7 mouse cellular contexts compared by ENCODE assay signal in the genomic region with DNA sequence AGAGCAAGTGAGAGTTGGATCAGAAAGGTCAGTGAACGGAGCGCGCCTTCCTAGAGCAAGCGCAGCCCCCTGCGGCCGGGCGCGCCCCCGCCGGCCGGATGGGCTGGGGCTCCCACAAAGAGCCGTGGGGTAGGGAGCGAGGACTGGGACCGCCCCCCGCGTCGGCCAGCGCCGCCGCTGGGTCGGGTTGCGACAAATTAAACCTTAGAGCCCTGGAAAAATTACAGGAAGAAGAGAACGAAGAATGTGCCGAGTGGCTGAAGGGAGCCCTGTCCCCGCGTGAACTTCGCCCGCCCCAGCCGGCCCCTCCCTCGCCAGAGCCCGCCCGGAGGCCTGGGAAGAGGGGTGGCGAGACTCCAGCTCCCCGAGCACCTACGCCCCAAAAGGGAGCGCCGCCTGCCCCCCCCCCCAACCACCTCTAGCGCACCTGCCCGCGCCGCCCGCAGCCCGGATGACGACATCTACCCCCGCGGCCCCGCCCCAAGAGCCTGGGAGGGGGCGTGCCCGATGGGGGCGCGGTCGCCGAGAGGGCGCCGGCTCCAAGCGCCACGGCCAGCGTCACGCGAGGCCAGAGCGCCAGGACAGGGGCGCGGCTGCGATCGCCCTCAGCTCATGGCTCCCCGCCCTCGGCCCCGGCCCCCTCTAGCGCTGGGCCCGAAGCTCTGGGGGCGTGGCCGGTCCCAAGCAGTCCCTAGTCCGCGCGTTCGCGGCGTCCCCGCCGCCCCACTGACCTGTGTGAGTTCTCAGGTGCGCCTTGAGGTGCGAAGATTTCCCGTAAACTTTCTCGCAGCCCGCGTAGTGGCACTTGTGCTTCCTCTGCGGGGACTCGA. TPM values are rescaled to one million over a fixed set of nuclear protein-coding genes. Genes with fewer than 3 reads are reported as not detected.
DNase-seq lines count a peak whose midpoint lies in the region; ATAC-seq and TF ChIP-seq lines count a peak whose summit lies in the region.

No protein-coding gene starts in this region.

- H3K9ac ChIP-seq in hindbrain, embryonic 16.5 days (ENCODE audit: low read depth, low read length) = peak overlapping the region; percentile 92
- H3K9ac ChIP-seq in limb, embryonic 12.5 days (replicated peaks) = peak overlapping the region; percentile 83
- peak overlapping the region; percentile 90 for H3K9ac ChIP-seq in midbrain, embryonic 13.5 days (replicated peaks)

- peak; percentile 22 for TF ChIP-seq CTCF in gastrocnemius, adult 2 months (IDR thresholded peaks at IDR 0.05)
- TF ChIP-seq CTCF in spleen, adult 2 months (IDR thresholded peaks at IDR 0.05; ENCODE audit: extremely low read depth, insufficient read depth, insufficient read length, insufficient replicate concordance) = no peak

- H3K27ac ChIP-seq in gastrocnemius, adult 2 months = peak overlapping the region; percentile 100
- peak overlapping the region; percentile 98 for H3K27ac ChIP-seq in hindbrain, embryonic 16.5 days (ENCODE audit: low read depth, low read length)
- peak overlapping the region; percentile 91 for H3K27ac ChIP-seq in limb, embryonic 12.5 days
- H3K27ac ChIP-seq in midbrain, embryonic 13.5 days = peak overlapping the region; percentile 96
- H3K27ac ChIP-seq in spleen, adult 2 months (ENCODE audit: insufficient read depth, low read length) = peak overlapping the region; percentile 99

- DNase-seq in cerebellum, adult 9-11 months = peak; percentile 88
- DNase-seq in gastrocnemius, adult 2 months = peak; percentile 95
- peak; percentile 77 to 90 for DNase-seq in spleen, adult 2 months (ENCODE audit: low read depth in 1 of 2, low spot score in 2 of 2)

- H3K9me3 ChIP-seq in hindbrain, embryonic 16.5 days (ENCODE audit: control insufficient read depth, low read length) = no peaks in the 10 kb centered on the region
- H3K9me3 ChIP-seq in limb, embryonic 12.5 days = no peaks in the 10 kb centered on the region
- H3K9me3 ChIP-seq in midbrain, embryonic 13.5 days = no peaks in the 10 kb centered on the region

- no peaks in the 10 kb centered on the region for H3K27me3 ChIP-seq in hindbrain, embryonic 16.5 days (replicated peaks; ENCODE audit: control insufficient read depth, insufficient read depth, low read length)
- H3K27me3 ChIP-seq in limb, embryonic 12.5 days = no peaks in the 10 kb centered on the region; the same call in 1 of the 2 replicates
- peaks cover 5% of the 10 kb centered on the region for H3K27me3 ChIP-seq in midbrain, embryonic 13.5 days
- H3K27me3 ChIP-seq in spleen, adult 2 months (ENCODE audit: control insufficient read depth, insufficient read depth, low read length) = no peaks in the 10 kb centered on the region

- H3K4me2 ChIP-seq in hindbrain, embryonic 16.5 days (ENCODE audit: low read length) = peak overlapping the region; percentile 80
- H3K4me2 ChIP-seq in limb, embryonic 12.5 days = peak overlapping the region; percentile 92
- H3K4me2 ChIP-seq in midbrain, embryonic 13.5 days (replicated peaks) = peak overlapping the region; percentile 93

- WGBS in hindbrain, embryonic 16.5 days = under 1% methylated on average over 62 of the region's 88 CpGs
- WGBS in limb, embryonic 12.5 days = under 1% methylated on average over 88 of the region's 88 CpGs
- WGBS in midbrain, embryonic 13.5 days = under 1% methylated on average over 76 of the region's 88 CpGs
- under 1% methylated on average over 82 of the region's 88 CpGs for WGBS in spleen, adult 2 months

- ATAC-seq in activated CD4-positive, CD25-positive, alpha-beta regulatory T cell, adult 4 months = peak; percentile 20
- ATAC-seq in hindbrain, embryonic 16.5 days = peak; percentile 0; the same call in 1 of the 2 replicates
- ATAC-seq in limb, embryonic 12.5 days (ENCODE audit: insufficient number of reproducible peaks, insufficient read depth, low FRiP score, low TSS enrichment, low read depth) = peak; percentile 4; the same call in 1 of the 2 replicates
- peak; percentile 5 for ATAC-seq in midbrain, embryonic 13.5 days

- H3K36me3 ChIP-seq in hindbrain, embryonic 16.5 days (ENCODE audit: control insufficient read depth, insufficient read depth, low read length) = no peaks in the 10 kb centered on the region
- H3K36me3 ChIP-seq in limb, embryonic 12.5 days = no peaks in the 10 kb centered on the region
- H3K36me3 ChIP-seq in midbrain, embryonic 13.5 days = no peaks in the 10 kb centered on the region
- H3K36me3 ChIP-seq in spleen, adult 2 months (ENCODE audit: control insufficient read depth, insufficient read depth, low read length) = no peaks in the 10 kb centered on the region

- intact Hi-C loops in gastrocnemius, adult 2 months (cut with DNase I) = loop anchor here (1.0 to 10.0 kb wide), 4 partner anchors 25 to 350 kb away; a partner anchor contains a TSS

- no peak; the same call in 1 of the 2 replicates for TF ChIP-seq POLR2A in spleen, adult 2 months (IDR thresholded peaks at IDR 0.05; ENCODE audit: low read depth, low read length)

- peaks cover 28% of the 10 kb centered on the region for H3K4me1 ChIP-seq in hindbrain, embryonic 16.5 days (ENCODE audit: control insufficient read depth, insufficient read depth, low read depth, low read length)
- peaks cover 24% of the 10 kb centered on the region for H3K4me1 ChIP-seq in limb, embryonic 12.5 days (replicated peaks)
- peaks cover 40% of the 10 kb centered on the region for H3K4me1 ChIP-seq in midbrain, embryonic 13.5 days (replicated peaks)
- peaks cover 34% of the 10 kb centered on the region for H3K4me1 ChIP-seq in spleen, adult 2 months (ENCODE audit: control insufficient read depth, insufficient read depth, insufficient read length)

- H3K4me3 ChIP-seq in gastrocnemius, adult 2 months = peak overlapping the region; percentile 95
- peak overlapping the region; percentile 88 for H3K4me3 ChIP-seq in hindbrain, embryonic 16.5 days (ENCODE audit: low read length)
- H3K4me3 ChIP-seq in limb, embryonic 12.5 days (replicated peaks) = peak overlapping the region; percentile 81
- peak overlapping the region; percentile 80 for H3K4me3 ChIP-seq in midbrain, embryonic 13.5 days (replicated peaks)
- H3K4me3 ChIP-seq in spleen, adult 2 months (ENCODE audit: extremely low read depth, insufficient read depth, insufficient read length) = peak overlapping the region; percentile 97

RNA-seq across cellular contexts. Expression of a gene that starts 1.3 kb away (rescaled TPM):
- polyA plus RNA-seq in activated CD4-positive, CD25-positive, alpha-beta regulatory T cell, adult 4 months (2017; shearing (Covaris generic)) = 100 to 1,000 TPM; 153 to 178 TPM
- total RNA-seq in gastrocnemius, adult 2 months (2021) = 10 to 100 TPM; 56.6 to 59.6 TPM
- 22.1 and 23.9 TPM in 2 replicates for polyA plus RNA-seq in hindbrain, embryonic 16.5 days (2015; fragmentation: Nextera tagmentation; extraction: Ambion mirVana)
- 16.9 and 17.0 TPM in 2 replicates for polyA plus RNA-seq in limb, embryonic 12.5 days (2016; fragmentation: Nextera tagmentation; extraction: Ambion mirVana)
- 24.4 and 24.7 TPM in 2 replicates for polyA plus RNA-seq in midbrain, embryonic 13.5 days (2015; fragmentation: Nextera tagmentation; extraction: Ambion mirVana)
- 72.0 and 89.0 TPM in 2 replicates for polyA plus RNA-seq in spleen, adult 2 months (2012; rRNA removed)

RNA-seq across cellular contexts. Expression of a gene that starts 20.8 kb away (rescaled TPM):
- under 1 TPM in 1 of 2 experiments, not detected in 1; 0.56 TPM for polyA plus RNA-seq in activated CD4-positive, CD25-positive, alpha-beta regulatory T cell, adult 4 months (2017; shearing (Covaris generic))
- under 1 TPM in 1 of 2 experiments, not detected in 1; 0.22 TPM for total RNA-seq in gastrocnemius, adult 2 months (2021)
- not detected in 2 replicates for polyA plus RNA-seq in hindbrain, embryonic 16.5 days (2015; fragmentation: Nextera tagmentation; extraction: Ambion mirVana)
- not detected in 2 replicates for polyA plus RNA-seq in limb, embryonic 12.5 days (2016; fragmentation: Nextera tagmentation; extraction: Ambion mirVana)
- polyA plus RNA-seq in midbrain, embryonic 13.5 days (2015; fragmentation: Nextera tagmentation; extraction: Ambion mirVana) = 0.22 and 0.27 TPM in 2 replicates
- polyA plus RNA-seq in spleen, adult 2 months (2012; rRNA removed) = not detected in 2 replicates

Comparison
In these comparisons a context has a peak if more than half of its experiments do, and no peak if none do; other contexts are left out.
1. Peak in every context shown above with its lines: DNase-seq, ATAC-seq, H3K4me3 ChIP-seq and H3K27ac ChIP-seq.